Mouse (Mus musculus) kidney, embryonic 16.5 days (tissue): ENCODE results near the gene Ap2b1. TPM values are rescaled to one million over a fixed set of nuclear protein-coding genes. Genes with fewer than 3 reads are reported as not detected.

Experiments used
- ATAC-seq: fragments of 200-750 bp; cut with Nextera tagmentation; 2 replicates; pipeline ENCODE4 v1.8.0; 2017; ENCODE audit warnings: moderate TSS enrichment; ENCODE audit not compliant: low FRiP score, low TSS enrichment
- H3K27ac ChIP-seq: fragments of 300-500 bp; sonication (generic); 2 replicates; pipeline ENCODE4 v1.5.1; 2014; ENCODE audit warnings: low read length
- H3K27me3 ChIP-seq: fragments of 300-500 bp; sonication (generic); 2 replicates; pipeline ENCODE4 v1.6.1; 2014; ENCODE audit warnings: low read length, control low read depth, mixed read lengths; ENCODE audit not compliant: insufficient read depth
- H3K36me3 ChIP-seq: fragments of 300-500 bp; sonication (generic); 2 replicates; pipeline ENCODE4 v1.6.1; 2014; ENCODE audit warnings: low read length, control low read depth, mixed read lengths; ENCODE audit not compliant: insufficient read depth
- H3K4me1 ChIP-seq: fragments of 300-500 bp; sonication (generic); 2 replicates; pipeline ENCODE4 v1.6.1; 2014; ENCODE audit warnings: low read length, control low read depth, mixed read lengths; ENCODE audit not compliant: insufficient read depth
- H3K4me2 ChIP-seq: fragments of 300-500 bp; sonication (generic); replicated peaks from 2 replicates; pipeline ENCODE4 v1.6.1; 2014; ENCODE audit warnings: low read depth, low read length
- H3K4me3 ChIP-seq: fragments of 300-500 bp; sonication (generic); 2 replicates; pipeline ENCODE4 v1.5.1; 2014; ENCODE audit warnings: mild to moderate bottlenecking, low read length
- H3K9ac ChIP-seq: fragments of 300-500 bp; sonication (generic); replicated peaks from 2 replicates; pipeline ENCODE4 v1.6.1; 2014; ENCODE audit warnings: low read length
- H3K9me3 ChIP-seq: fragments of 300-500 bp; sonication (generic); 2 replicates; pipeline ENCODE4 v1.6.1; 2016; ENCODE audit warnings: low read length, control low read depth
- WGBS: fragments of 180-500 bp; shearing (Covaris S2); extraction: QIAGEN DNeasy Blood & Tissue Kit; methylation state at CpG from one replicate; pipeline ENCODE4 v1.1.7; 2014; 5-methylcytosine and 5-hydroxymethylcytosine counted together
- polyA plus RNA-seq: library from polyadenylated mRNA; unstranded; fragments of >200 nt; fragmentation: Nextera tagmentation; extraction: Ambion mirVana; gene quantifications from 2 replicates; pipeline ENCODE4 v1.2.1, GENCODE M21; 2015

The Ap2b1 gene
- polyA plus RNA-seq, 1 experiment from 2014 or later: 64.2 TPM

DNA sequence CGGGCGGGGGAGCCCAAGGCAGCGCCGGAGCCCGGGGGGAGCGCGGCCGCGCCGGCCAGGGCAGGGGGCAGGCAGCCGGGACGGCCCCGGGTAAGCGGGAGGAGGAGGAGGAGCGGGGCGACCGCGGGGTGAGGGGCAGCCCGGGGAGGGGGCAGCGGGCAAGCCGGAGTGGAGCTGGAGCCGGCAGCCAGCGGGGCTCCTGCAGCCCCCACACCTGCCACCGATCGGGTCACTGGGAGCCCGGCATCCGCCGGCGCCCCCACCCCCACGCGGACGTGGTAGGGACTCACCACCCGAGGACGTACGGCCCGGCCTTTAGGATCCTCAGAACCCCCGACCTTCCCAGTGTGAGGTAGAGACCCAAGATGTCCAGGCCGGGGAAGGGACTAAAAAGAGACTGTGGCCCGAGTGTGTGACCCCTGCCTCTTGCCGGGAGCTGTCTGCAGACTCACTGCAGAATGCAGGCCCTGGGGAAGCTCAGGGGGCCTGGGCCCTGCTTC, 111.0 kb downstream of the Ap2b1 start:
- peak overlapping the region; percentile 96 for H3K4me2 ChIP-seq
- H3K9me3 ChIP-seq: no peaks in the 10 kb centered on the region
- no peaks in the 10 kb centered on the region for H3K36me3 ChIP-seq
- H3K27ac ChIP-seq: no peak overlapping the region
- H3K4me3 ChIP-seq: peak overlapping the region; percentile 70
- H3K4me1 ChIP-seq: no peaks in the 10 kb centered on the region
- ATAC-seq: peak; percentile 43; the same call in 1 of the 2 replicates
- 0% methylated on average over 17 of the region's 40 CpGs for WGBS
- peak overlapping the region; percentile 71 for H3K9ac ChIP-seq
- H3K27me3 ChIP-seq: no peaks in the 10 kb centered on the region

GRCm38 (mm10) chr11:83410510-83410909, 111.7 kb downstream of the Ap2b1 start:
- Histone ChIP-seq H3K36me3 (no peaks in the 10 kb centered on the region), H3K4me3 (no peak overlapping the region), H3K9ac (no peak overlapping the region), H3K4me2 (no peak overlapping the region), H3K27me3 (no peaks in the 10 kb centered on the region), H3K27ac (no peak overlapping the region), H3K9me3 (no peaks in the 10 kb centered on the region), H3K4me1 (no peaks in the 10 kb centered on the region)
- WGBS: 68% methylated on average over 6 of the region's 6 CpGs
- no peak for ATAC-seq

GRCm38 (mm10) chr11:83417080-83417479, 118.3 kb downstream of the Ap2b1 start:
- H3K27me3 ChIP-seq: peaks cover 32% of the 10 kb centered on the region
- H3K4me3 ChIP-seq: no peak overlapping the region
- H3K36me3 ChIP-seq: no peaks in the 10 kb centered on the region
- no peak overlapping the region for H3K4me2 ChIP-seq
- no peak for ATAC-seq
- H3K4me1 ChIP-seq: peaks cover 7% of the 10 kb centered on the region; the same call in 1 of the 2 replicates
- H3K9me3 ChIP-seq: no peaks in the 10 kb centered on the region
- 4% methylated on average over 5 of the region's 5 CpGs for WGBS
- no peak overlapping the region for H3K27ac ChIP-seq
- H3K9ac ChIP-seq: no peak overlapping the region

DNA sequence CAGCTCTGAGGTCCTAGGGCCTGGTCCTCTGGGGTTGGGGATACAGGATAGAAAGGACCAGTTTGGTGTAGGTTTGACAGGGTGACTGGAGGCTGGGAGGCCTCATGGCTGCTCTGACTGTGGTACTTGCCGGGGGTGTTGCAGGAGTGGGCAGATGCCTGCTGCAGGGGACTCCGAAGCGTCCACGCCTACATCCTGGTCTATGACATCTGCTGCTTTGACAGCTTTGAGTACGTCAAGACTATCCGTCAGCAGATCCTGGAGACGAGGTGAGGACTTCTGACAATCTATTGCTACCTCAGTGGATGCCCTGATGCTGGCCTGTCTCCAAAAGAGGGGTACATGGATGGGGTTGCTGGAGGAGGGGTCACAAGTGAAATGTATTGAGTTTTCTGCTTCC, 118.9 kb downstream of the Ap2b1 start:
- H3K4me2 ChIP-seq: no peak overlapping the region
- H3K4me3 ChIP-seq: no peak overlapping the region
- no peaks in the 10 kb centered on the region for H3K9me3 ChIP-seq
- no peaks in the 10 kb centered on the region for H3K36me3 ChIP-seq
- no peak overlapping the region for H3K27ac ChIP-seq
- peaks cover 7% of the 10 kb centered on the region; the same call in 1 of the 2 replicates for H3K4me1 ChIP-seq
- H3K9ac ChIP-seq: no peak overlapping the region
- peaks cover 32% of the 10 kb centered on the region for H3K27me3 ChIP-seq
- ATAC-seq: no peak
- 81% methylated on average over 7 of the region's 7 CpGs for WGBS

DNA sequence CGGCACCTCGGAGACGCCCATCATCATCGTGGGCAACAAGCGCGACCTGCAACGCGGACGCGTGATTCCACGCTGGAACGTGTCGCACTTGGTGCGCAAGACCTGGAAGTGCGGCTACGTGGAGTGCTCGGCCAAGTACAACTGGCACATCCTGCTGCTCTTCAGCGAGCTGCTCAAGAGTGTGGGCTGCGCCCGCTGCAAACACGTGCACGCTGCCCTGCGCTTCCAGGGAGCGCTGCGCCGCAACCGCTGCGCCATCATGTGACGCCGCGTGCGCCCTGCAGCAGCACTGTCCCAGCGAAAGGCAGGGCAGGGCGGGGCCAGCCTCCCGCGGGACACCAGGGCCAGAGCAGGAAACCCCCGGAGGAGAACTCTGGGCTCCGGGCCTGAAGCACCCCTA, 119.7 kb downstream of the Ap2b1 start:
- Histone ChIP-seq H3K36me3 (no peaks in the 10 kb centered on the region), H3K27ac (no peak overlapping the region), H3K4me1 (peaks cover 7% of the 10 kb centered on the region; the same call in 1 of the 2 replicates), H3K4me3 (no peak overlapping the region), H3K9me3 (no peaks in the 10 kb centered on the region), H3K9ac (no peak overlapping the region), H3K27me3 (peaks cover 32% of the 10 kb centered on the region), H3K4me2 (no peak overlapping the region; the same call in 1 of the 2 replicates)
- WGBS: 6% methylated on average over 38 of the region's 38 CpGs
- peak; percentile 27; the same call in 1 of the 2 replicates for ATAC-seq

GRCm38 (mm10) chr11:83420338-83420737, 121.5 kb downstream of the Ap2b1 start:
- H3K4me1 ChIP-seq: peaks cover 7% of the 10 kb centered on the region; the same call in 1 of the 2 replicates
- WGBS: 39% methylated on average over 4 of the region's 4 CpGs
- no peak overlapping the region for H3K4me2 ChIP-seq
- no peak overlapping the region for H3K9ac ChIP-seq
- peaks cover 32% of the 10 kb centered on the region for H3K27me3 ChIP-seq
- no peak for ATAC-seq
- no peak overlapping the region for H3K27ac ChIP-seq
- no peaks in the 10 kb centered on the region for H3K36me3 ChIP-seq
- no peaks in the 10 kb centered on the region for H3K9me3 ChIP-seq
- no peak overlapping the region for H3K4me3 ChIP-seq

DNA sequence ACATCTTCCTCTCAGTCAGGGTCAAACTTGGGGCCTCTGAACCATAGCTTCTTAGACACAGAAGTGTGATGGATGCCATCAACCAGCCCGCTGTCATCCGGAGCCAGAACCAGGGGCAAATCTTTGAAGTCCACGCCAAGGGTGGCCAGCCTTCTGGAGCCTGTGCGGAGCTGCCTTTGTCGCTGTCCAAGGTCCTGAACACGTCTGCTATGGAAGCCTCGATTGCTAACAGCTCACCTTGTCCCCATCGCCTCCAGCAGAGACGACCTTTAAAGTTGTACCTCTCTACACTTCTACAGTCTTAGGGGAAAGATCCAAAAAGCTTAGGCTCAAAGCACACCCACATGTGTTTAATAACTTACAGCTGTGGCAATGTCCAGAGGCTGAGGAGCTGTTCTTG, 122.5 kb downstream of the Ap2b1 start:
- Histone ChIP-seq H3K4me3 (no peak overlapping the region), H3K36me3 (no peaks in the 10 kb centered on the region), H3K27ac (no peak overlapping the region), H3K9ac (no peak overlapping the region), H3K9me3 (no peaks in the 10 kb centered on the region), H3K4me1 (peaks cover 7% of the 10 kb centered on the region; the same call in 1 of the 2 replicates), H3K4me2 (no peak overlapping the region), H3K27me3 (peaks cover 35% of the 10 kb centered on the region)
- no peak for ATAC-seq
- WGBS: 2% methylated on average over 9 of the region's 9 CpGs

- Histone ChIP-seq H3K9ac (no peak overlapping the region), H3K4me1 (peaks cover 3% of the 10 kb centered on the region; the same call in 1 of the 2 replicates), H3K27ac (no peak overlapping the region), H3K4me2 (no peak overlapping the region), H3K36me3 (no peaks in the 10 kb centered on the region), H3K9me3 (no peaks in the 10 kb centered on the region), H3K27me3 (peaks cover 40% of the 10 kb centered on the region), H3K4me3 (no peak overlapping the region)
- ATAC-seq: no peak
- WGBS: 7% methylated on average over 8 of the region's 8 CpGs
Observed at GRCm38 (mm10) chr11:83424681-83425080, 125.9 kb downstream of the Ap2b1 start.

- Histone ChIP-seq H3K9me3 (no peaks in the 10 kb centered on the region), H3K4me3 (no peak overlapping the region), H3K9ac (no peak overlapping the region), H3K27me3 (peaks cover 31% of the 10 kb centered on the region), H3K27ac (no peak overlapping the region), H3K4me1 (peaks cover 3% of the 10 kb centered on the region; the same call in 1 of the 2 replicates), H3K4me2 (no peak overlapping the region), H3K36me3 (no peaks in the 10 kb centered on the region)
- whole genome bisulfite sequencing: 21% methylated on average over 17 of the region's 17 CpGs
- ATAC-seq: 0 out of 2 replicates have a peak, but pooled peaks have one; percentile 17
Observed at GRCm38 (mm10) chr11:83426964-83427363, 128.1 kb downstream of the Ap2b1 start.

GRCm38 (mm10) chr11:83429355-83429754, 130.5 kb downstream of the Ap2b1 start, which contains the start of gene Gas2l2:
TSS of gene Gas2l2 (minus strand) at chr11:83429455.
- H3K27ac ChIP-seq: no peak within 1 kb of the TSS
- no peak within 1 kb of the TSS for H3K4me2 ChIP-seq
- peaks cover 3% of the 10 kb centered on the region; the same call in 1 of the 2 replicates for H3K4me1 ChIP-seq
- no peak within 1 kb of the TSS; the same call in 1 of the 2 replicates for H3K9ac ChIP-seq
- peaks cover 31% of the 10 kb centered on the region for H3K27me3 ChIP-seq
- WGBS: 52% methylated on average over 5 of the region's 5 CpGs
- ATAC-seq: no peak
- no peaks in the 10 kb centered on the region for H3K9me3 ChIP-seq
- H3K36me3 ChIP-seq: no peaks in the 10 kb centered on the region
- H3K4me3 ChIP-seq: no peak within 1 kb of the TSS
